Mouse (Mus musculus): ENCODE measurements around the gene Gabarapl2.
"Not testable (repeated sequence)": the region's sequence is repeated elsewhere in the genome, so short reads cannot be mapped to it uniquely, and the experiment has no call there.

The Gabarapl2 gene

GRCm38 (mm10) chr8:111937184-111937583 lies 3.3 kb upstream of the Gabarapl2 start:
- DNase-seq, result no peak

GRCm38 (mm10) chr8:111938076-111938985 lies 2.2 kb upstream of the Gabarapl2 start:
- DNase-seq, result not testable (repeated sequence)

GRCm38 (mm10) chr8:111939516-111940142 lies 874 bp upstream of the Gabarapl2 start:
- DNase-seq, result peak in 1 of 2 experiments; percentile 40

- DNase-seq, result peak; percentile 42 to 46
These were observed 575 bp downstream of the Gabarapl2 start for GRCm38 (mm10) chr8:111941101-111941454.

GRCm38 (mm10) chr8:111943544-111943943 lies 3.0 kb downstream of the Gabarapl2 start:
- DNase-seq, result no peak

- no peak for DNase-seq
These were observed 6.6 kb downstream of the Gabarapl2 start for GRCm38 (mm10) chr8:111947144-111947543.

- no peak for DNase-seq
These were observed 7.5 kb downstream of the Gabarapl2 start for GRCm38 (mm10) chr8:111947954-111948353.

- no peak for DNase-seq
These were observed 10.3 kb downstream of the Gabarapl2 start for GRCm38 (mm10) chr8:111950846-111951245.

- peak; percentile 63 to 64 for DNase-seq
These were observed 10.8 kb downstream of the Gabarapl2 start for GRCm38 (mm10) chr8:111951317-111951716.

GRCm38 (mm10) chr8:111951936-111952335 lies 11.4 kb downstream of the Gabarapl2 start:
- DNase-seq, result no peak

GRCm38 (mm10) chr8:111954844-111955594 lies 14.5 kb downstream of the Gabarapl2 start:
- DNase-seq, result no peak

- no peak for DNase-seq
These were observed 15.4 kb downstream of the Gabarapl2 start for GRCm38 (mm10) chr8:111955879-111956278.

GRCm38 (mm10) chr8:111957231-111957630 lies 16.7 kb downstream of the Gabarapl2 start:
- no peak for DNase-seq

GRCm38 (mm10) chr8:111960591-111961321 lies 20.3 kb downstream of the Gabarapl2 start:
- no peak for DNase-seq

GRCm38 (mm10) chr8:111961330-111961729 lies 20.8 kb downstream of the Gabarapl2 start:
- DNase-seq, result no peak

GRCm38 (mm10) chr8:111962589-111962988 lies 22.1 kb downstream of the Gabarapl2 start:
- no peak for DNase-seq

- DNase-seq, result no peak
These were observed 22.6 kb downstream of the Gabarapl2 start for GRCm38 (mm10) chr8:111963091-111963490.

- no peak for DNase-seq
These were observed 23.0 kb downstream of the Gabarapl2 start for GRCm38 (mm10) chr8:111963546-111963945.

- DNase-seq, result no peak
These were observed 23.8 kb downstream of the Gabarapl2 start for GRCm38 (mm10) chr8:111964351-111964750.

- no peak for DNase-seq
These were observed 24.5 kb downstream of the Gabarapl2 start for GRCm38 (mm10) chr8:111964849-111965561.

- DNase-seq, result no peak
These were observed 26.9 kb downstream of the Gabarapl2 start for GRCm38 (mm10) chr8:111967246-111967870.
